Mouse (Mus musculus): ENCODE data around the gene Tmem167. TPM values are rescaled to one million over a fixed set of nuclear protein-coding genes. Genes with fewer than 3 reads are reported as not detected.

Tmem167 gene
- polyA plus RNA-seq, 1 experiment from 2014 or later, result 56.5 TPM

GRCm38 (mm10) chr13:90188021-90188420, 99.1 kb downstream of the Tmem167 start:
- H3K4me1 ChIP-seq, result 0 out of 2 replicates have a peak, but pooled peaks cover 6% of the 10 kb centered on the region
- no peaks in the 10 kb centered on the region for H3K9me3 ChIP-seq (replicated peaks)
- H3K27ac ChIP-seq, result no peak overlapping the region
- H3K9ac ChIP-seq, result no peak overlapping the region
- H3K4me3 ChIP-seq, result no peak overlapping the region
- no peaks in the 10 kb centered on the region for H3K27me3 ChIP-seq
- no peaks in the 10 kb centered on the region for H3K36me3 ChIP-seq (ENCODE audit: poor library complexity, severe bottlenecking)
- no peak for ATAC-seq
- WGBS, result 21% methylated on average over 1 of the region's 1 CpGs
- H3K4me2 ChIP-seq, result no peak overlapping the region

DNA sequence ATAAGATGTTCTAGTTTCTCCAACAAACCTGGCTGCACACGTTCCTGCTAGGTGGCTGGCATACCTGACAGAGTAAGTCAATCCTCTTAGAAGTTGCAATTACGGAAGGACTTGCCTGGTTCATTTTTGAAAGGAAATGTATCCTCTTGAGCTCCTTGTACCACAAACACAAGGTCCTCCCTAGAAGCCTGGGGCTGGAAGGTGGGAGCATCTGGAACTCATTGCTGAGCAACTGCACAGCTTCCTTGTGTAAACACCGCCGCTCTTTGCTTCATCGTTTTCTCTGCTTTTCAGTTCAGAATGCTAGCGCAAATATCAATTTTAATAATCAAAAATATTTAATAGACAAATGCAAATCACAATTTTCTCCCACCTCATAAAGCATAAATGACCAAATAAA, 102.9 kb downstream of the Tmem167 start:
- H3K27ac ChIP-seq, result no peak overlapping the region
- ATAC-seq, result no peak
- 0 out of 2 replicates have a peak, but pooled peaks cover 6% of the 10 kb centered on the region for H3K4me1 ChIP-seq
- H3K4me2 ChIP-seq, result no peak overlapping the region
- no peaks in the 10 kb centered on the region for H3K36me3 ChIP-seq (ENCODE audit: poor library complexity, severe bottlenecking)
- H3K9me3 ChIP-seq (replicated peaks), result no peaks in the 10 kb centered on the region
- H3K27me3 ChIP-seq, result no peaks in the 10 kb centered on the region
- H3K4me3 ChIP-seq, result no peak overlapping the region
- H3K9ac ChIP-seq, result no peak overlapping the region
- WGBS, result 87% methylated on average over 6 of the region's 6 CpGs

Other genes with a start within 250 kb of the Tmem167 start
- 14.2 and 16.2 TPM in 2 replicates for gene Xrcc4, start 485 bp downstream of the Tmem167 start, polyA plus RNA-seq (2015; fragmentation: Nextera tagmentation; extraction: Ambion mirVana)

All from forebrain, embryonic 13.5 days (tissue).